Mouse (Mus musculus) bone marrow macrophage, adult 2 months (primary cell): Measurements from ENCODE around the gene Rufy4.

Experiments
- CTCF ChIP-seq: IDR thresholded peaks from 2 replicates; pipeline ENCODE4 v1.5.1; 2012; ENCODE audit warnings: low read depth, mild to moderate bottlenecking, low read length, moderate library complexity
- POLR2A ChIP-seq: IDR thresholded peaks from 2 replicates; pipeline ENCODE4 v1.6.1; 2012; ENCODE audit warnings: mild to moderate bottlenecking, low read depth, low read length, borderline replicate concordance

- TF ChIP-seq CTCF (no peak), POLR2A (no peak)
Observed at GRCm38 (mm10) chr1:74179624-74180408, 54.5 kb downstream of the Rufy4 start.
